Mouse (Mus musculus) urinary bladder, postnatal 10 days (tissue): Measurements from ENCODE around the gene Mcpt2.
"Not testable (repeated sequence)": the region's sequence is repeated elsewhere in the genome, so short reads cannot be mapped to it uniquely, and the experiment has no call there.

Experiments used
- DNase-seq: peaks from one replicate; pipeline ENCODE4 v3.0.0; 2022; ENCODE audit warnings: low spot score

The Mcpt2 gene

GRCm38 (mm10) chr14:56041792-56042191, at the start of gene Mcpt2:
TSS of gene Mcpt2 (plus strand) at chr14:56042041.
- DNase-seq = not testable (repeated sequence)

- no peak for DNase-seq
These were observed 28.7 kb upstream of the Mcpt2 start for GRCm38 (mm10) chr14:56013147-56013546.

GRCm38 (mm10) chr14:56013924-56014323, 27.9 kb upstream of the Mcpt2 start:
- DNase-seq = no peak

DNA sequence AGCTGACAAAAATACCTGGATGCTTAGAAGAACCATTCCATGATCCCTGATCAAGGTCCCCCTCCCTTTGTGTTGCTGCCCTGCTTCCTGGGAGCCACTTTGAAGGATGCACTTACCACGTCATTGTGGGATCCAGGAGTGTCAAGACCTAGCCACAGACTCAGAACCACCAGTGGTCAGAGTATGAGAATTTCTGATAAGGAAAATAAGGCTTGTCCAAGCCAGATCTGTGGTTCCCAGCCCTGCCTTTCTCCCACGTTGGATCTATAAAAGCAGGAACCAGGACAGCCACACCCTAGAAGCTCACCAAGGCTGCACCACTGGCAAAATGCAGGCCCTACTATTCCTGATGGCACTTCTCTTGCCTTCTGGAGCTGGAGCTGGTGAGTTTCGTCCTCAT, 24.2 kb upstream of the Mcpt2 start, which contains the start of gene Mcpt1:
TSS of gene Mcpt1 (plus strand) at position 301 of the 400 bp plus-strand sequence.
- not testable (repeated sequence) for DNase-seq

DNA sequence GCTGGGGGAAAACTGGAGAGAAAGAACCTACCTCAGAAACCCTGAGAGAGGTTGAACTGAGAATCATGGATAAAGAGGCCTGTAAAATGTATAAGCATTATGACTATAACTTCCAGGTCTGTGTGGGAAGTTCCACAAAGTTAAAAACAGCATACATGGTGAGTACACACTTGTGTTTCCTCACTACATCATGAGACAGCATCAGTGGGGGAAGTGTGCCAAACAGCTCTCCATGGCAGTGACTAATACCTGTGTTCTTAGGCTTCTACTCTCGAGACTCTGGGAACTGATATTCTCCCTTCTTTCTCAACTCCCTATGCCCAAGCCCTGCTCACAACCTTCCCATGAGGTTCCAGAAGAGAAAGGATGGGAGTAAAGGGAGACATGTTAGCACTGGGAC, 22.4 kb upstream of the Mcpt2 start:
- no peak for DNase-seq

DNA sequence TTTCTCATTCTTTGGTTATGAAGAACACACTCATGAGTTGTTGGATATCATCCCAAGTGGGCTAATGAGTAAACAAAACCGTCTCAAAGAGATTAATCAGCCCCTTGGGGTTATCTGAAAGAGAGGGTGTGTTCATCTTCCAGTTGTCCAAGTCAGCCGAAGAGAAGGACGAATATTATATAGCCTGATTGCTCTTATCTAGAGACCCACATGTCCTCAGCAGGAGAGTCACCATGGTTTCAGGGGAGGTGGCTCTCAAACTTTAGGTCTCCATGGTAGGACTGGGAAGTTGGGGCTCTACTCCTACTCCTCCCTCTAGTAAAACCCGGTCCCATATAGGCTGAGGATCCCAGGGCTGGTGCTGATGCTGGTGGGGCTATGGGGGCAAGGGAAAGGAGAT, 20.5 kb upstream of the Mcpt2 start:
- not testable (repeated sequence) for DNase-seq

DNA sequence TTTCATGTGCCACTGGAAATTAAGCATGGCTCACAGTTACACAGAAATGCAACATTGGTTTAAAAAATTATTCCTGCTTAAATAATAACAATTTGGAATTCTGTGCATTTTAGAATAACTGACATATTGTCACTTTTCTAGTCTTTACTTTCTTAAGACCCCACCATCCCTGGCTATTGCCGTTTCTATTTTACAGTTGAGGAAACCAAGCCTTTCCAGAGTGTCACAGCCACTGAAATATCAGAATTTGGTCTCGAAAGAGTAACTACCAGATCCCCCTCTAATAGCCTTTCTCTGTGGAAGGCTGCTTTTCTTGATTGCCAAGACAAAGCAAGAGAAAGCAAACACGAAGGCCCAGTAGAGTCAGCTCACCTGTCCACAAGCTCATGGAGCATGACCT, 11.4 kb upstream of the Mcpt2 start, which contains the start of gene Mcpt9:
TSS of gene Mcpt9 (minus strand) at position 101 of the 400 bp plus-strand sequence.
- not testable (repeated sequence) for DNase-seq

DNA sequence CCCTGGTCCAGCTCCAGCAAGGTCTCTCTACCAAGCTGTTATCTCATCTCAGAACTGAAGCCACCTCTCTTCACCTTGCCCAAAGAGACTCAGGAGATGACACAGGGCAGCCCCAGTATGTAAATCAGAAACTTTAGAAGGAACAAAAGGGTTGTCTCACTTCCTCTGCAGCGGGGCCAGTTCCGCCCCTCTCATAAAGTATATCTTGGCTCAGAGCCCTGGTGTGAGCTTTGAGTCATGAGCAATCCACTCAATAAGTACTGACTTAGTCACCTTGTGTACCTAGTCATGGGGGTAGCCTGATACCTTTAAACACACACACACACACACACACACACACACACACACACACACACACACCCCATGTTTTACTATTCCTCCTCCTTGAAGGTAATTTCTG, 7.4 kb upstream of the Mcpt2 start:
- DNase-seq = no peak

DNA sequence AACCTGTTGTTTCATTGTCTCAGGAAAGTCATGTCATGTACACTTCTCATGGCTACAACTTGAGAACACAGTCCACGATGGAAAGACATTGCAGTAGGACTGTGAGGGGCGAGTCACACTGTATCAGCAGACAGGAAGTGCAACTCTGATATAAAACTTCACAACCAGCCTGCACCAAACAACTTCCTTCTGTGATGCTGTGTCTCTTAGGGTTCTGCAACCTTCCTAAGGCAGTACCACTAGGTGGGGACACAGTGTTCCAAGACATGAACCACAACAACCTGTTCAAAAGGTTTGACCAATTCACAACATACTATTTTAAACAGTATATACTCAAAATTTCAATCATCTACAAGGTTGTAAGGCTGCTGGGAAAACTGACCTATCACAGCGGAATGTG, 13.6 kb downstream of the Mcpt2 start:
- no peak for DNase-seq

DNA sequence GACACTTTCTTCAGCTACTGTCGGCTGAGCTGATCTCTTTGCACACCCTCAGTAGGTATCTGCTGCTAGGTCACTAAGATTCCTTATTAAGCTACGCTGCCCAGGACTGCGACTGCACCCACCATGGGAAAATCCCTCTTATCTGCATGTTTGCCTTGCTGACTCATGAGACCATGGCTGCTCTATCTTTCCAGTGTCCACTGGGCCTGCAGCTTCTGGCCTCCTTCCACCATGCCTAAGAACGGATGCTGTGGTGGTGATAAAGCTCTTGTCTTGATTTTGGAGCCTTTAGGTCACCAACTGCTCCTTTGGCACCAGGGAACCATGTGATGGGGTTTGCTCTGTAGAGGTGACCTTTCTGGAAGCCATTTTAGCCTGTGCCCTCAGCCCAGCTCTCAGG, 15.9 kb downstream of the Mcpt2 start:
- DNase-seq = no peak

- not testable (repeated sequence) for DNase-seq
These were observed 20.4 kb downstream of the Mcpt2 start, which contains the start of gene Mcpt4 for GRCm38 (mm10) chr14:56062213-56062612. TSS of gene Mcpt4 (minus strand) at chr14:56062313.

DNA sequence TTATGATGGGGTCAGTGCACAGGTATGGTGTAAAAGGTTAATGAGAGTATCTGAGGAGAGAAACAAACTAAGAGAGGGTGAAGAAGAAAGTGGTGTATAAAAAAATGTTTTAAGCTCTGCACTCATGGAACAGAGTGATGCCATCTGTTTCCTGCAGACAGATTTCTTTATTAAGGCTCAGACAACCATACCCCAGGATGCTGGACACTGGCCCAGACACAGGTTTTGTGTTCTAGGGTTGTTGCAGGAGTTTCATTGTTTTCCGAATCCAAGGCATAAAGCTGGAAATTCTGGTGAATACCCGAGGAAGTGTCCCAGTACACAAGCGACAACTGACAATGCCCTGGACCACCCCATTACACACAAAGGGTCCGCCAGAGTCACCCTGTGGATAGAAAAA, 40.2 kb downstream of the Mcpt2 start:
- DNase-seq = no peak

DNA sequence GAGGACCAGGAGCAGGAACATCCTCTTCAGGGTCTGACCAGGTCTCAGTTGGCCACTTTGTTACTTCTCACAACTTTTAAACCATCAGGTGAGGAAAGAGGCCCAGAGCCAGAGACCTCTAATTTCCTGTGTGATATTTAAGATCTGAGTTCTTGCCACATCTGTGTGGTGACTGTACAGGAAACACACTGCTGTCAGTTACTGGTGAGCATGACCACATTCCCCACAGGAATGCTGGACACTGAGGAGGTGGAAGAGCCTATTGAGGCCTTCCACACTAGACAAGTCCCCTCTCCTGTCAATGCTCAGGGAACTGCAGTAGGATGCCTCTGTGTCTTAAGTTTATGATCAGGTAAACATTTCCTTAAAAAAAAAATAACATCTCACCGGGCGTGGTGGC, 43.3 kb downstream of the Mcpt2 start, which contains the start of gene Mcpt8:
TSS of gene Mcpt8 (minus strand) at position 107 of the 400 bp plus-strand sequence.
- DNase-seq = no peak

DNA sequence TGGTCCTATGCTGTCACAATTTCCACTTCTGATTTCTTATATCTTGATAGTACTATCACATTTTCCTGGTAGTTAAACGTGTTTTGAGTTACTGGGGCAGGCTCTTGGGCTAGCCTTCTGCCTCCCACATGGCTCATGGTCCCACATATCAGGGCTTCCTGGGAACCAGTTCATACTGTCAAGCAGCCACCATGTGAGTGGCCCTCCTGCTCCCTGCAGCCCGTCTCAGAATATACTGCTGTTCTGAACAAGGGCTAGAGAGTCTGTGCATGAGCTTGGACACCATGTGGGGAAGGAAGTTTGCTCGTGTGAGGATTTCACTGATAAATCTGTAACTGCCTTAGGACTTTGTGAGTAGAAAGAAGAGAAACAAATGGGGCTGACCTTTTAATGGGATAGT, 44.9 kb downstream of the Mcpt2 start:
- no peak for DNase-seq

- DNase-seq = no peak
These were observed 51.5 kb downstream of the Mcpt2 start for GRCm38 (mm10) chr14:56093353-56093752.
